Mouse (Mus musculus): ENCODE results near the gene Ndufb10. TPM values are rescaled to one million over a fixed set of nuclear protein-coding genes. Genes with fewer than 3 reads are reported as not detected.
A peak's percentile ranks its signal among the peaks of the same experiment; 100 is the strongest.

The Ndufb10 gene
- polyA plus RNA-seq, 1 experiment from 2014 or later, result 259 TPM

- H3K4me2 ChIP-seq (replicated peaks; ENCODE audit: low read depth, low read length), result no peak overlapping the region
- peaks cover 20% of the 10 kb centered on the region for H3K36me3 ChIP-seq (ENCODE audit: control insufficient read depth, insufficient read depth, low read length)
- no peak overlapping the region for H3K27ac ChIP-seq (ENCODE audit: low read length)
- no peak overlapping the region for H3K9ac ChIP-seq (replicated peaks; ENCODE audit: low read depth, low read length)
- H3K4me3 ChIP-seq (ENCODE audit: low read depth, low read length), result no peak overlapping the region
- 80% methylated on average over 7 of the region's 7 CpGs for WGBS
- H3K9me3 ChIP-seq (ENCODE audit: control insufficient read depth, low read depth, low read length), result no peaks in the 10 kb centered on the region
- ATAC-seq (ENCODE audit: insufficient number of reproducible peaks, insufficient read depth, low FRiP score, low read depth), result no peak
- no peaks in the 10 kb centered on the region for H3K27me3 ChIP-seq (ENCODE audit: control insufficient read depth, insufficient read depth, low read length)
- peaks cover 23% of the 10 kb centered on the region for H3K4me1 ChIP-seq (ENCODE audit: control insufficient read depth, insufficient read depth, low read length)
Measured at GRCm38 (mm10) chr17:24674277-24674676, 50.0 kb downstream of the Ndufb10 start.

GRCm38 (mm10) chr17:24672141-24672540 is 52.1 kb downstream of the Ndufb10 start:
- H3K4me1 ChIP-seq (ENCODE audit: control insufficient read depth, insufficient read depth, low read length), result peaks cover 29% of the 10 kb centered on the region
- H3K36me3 ChIP-seq (ENCODE audit: control insufficient read depth, insufficient read depth, low read length), result peaks cover 3% of the 10 kb centered on the region
- H3K9ac ChIP-seq (replicated peaks; ENCODE audit: low read depth, low read length), result no peak overlapping the region
- H3K9me3 ChIP-seq (ENCODE audit: control insufficient read depth, low read depth, low read length), result no peaks in the 10 kb centered on the region
- no peak for ATAC-seq (ENCODE audit: insufficient number of reproducible peaks, insufficient read depth, low FRiP score, low read depth)
- 21% methylated on average over 5 of the region's 5 CpGs for WGBS
- H3K27ac ChIP-seq (ENCODE audit: low read length), result no peak overlapping the region
- no peaks in the 10 kb centered on the region for H3K27me3 ChIP-seq (ENCODE audit: control insufficient read depth, insufficient read depth, low read length)
- peak overlapping the region; percentile 17; the same call in 1 of the 2 replicates for H3K4me2 ChIP-seq (replicated peaks; ENCODE audit: low read depth, low read length)
- no peak overlapping the region for H3K4me3 ChIP-seq (ENCODE audit: low read depth, low read length)

Other genes starting within 250 kb of the Ndufb10 start
- gene Mlst8, start 245.4 kb downstream of the Ndufb10 start, polyA plus RNA-seq (2014; fragmentation: Nextera tagmentation; extraction: Ambion mirVana), result 39.7 and 46.2 TPM in 2 replicates
- 2.7 and 3.8 TPM in 2 replicates for gene Caskin1, start 235.9 kb downstream of the Ndufb10 start, polyA plus RNA-seq (2014; fragmentation: Nextera tagmentation; extraction: Ambion mirVana)
- gene Traf7, start 196.5 kb downstream of the Ndufb10 start, polyA plus RNA-seq (2014; fragmentation: Nextera tagmentation; extraction: Ambion mirVana), result 87.6 and 97.3 TPM in 2 replicates
- 3.0 and 3.2 TPM in 2 replicates for gene Rab26, start 190.3 kb downstream of the Ndufb10 start, polyA plus RNA-seq (2014; fragmentation: Nextera tagmentation; extraction: Ambion mirVana)
- 27.3 and 35.9 TPM in 2 replicates for gene Pkd1, start 174.6 kb downstream of the Ndufb10 start, polyA plus RNA-seq (2014; fragmentation: Nextera tagmentation; extraction: Ambion mirVana)
- gene Tsc2, start 91.8 kb downstream of the Ndufb10 start, polyA plus RNA-seq (2014; fragmentation: Nextera tagmentation; extraction: Ambion mirVana), result 57.1 and 57.7 TPM in 2 replicates
- 18.1 and 19.6 TPM in 2 replicates for gene Nthl1, start 91.8 kb downstream of the Ndufb10 start, polyA plus RNA-seq (2014; fragmentation: Nextera tagmentation; extraction: Ambion mirVana)
- 44.9 and 47.7 TPM in 2 replicates for gene Slc9a3r2, start 74.2 kb downstream of the Ndufb10 start, polyA plus RNA-seq (2014; fragmentation: Nextera tagmentation; extraction: Ambion mirVana)
- gene Npw, start 66.0 kb downstream of the Ndufb10 start, polyA plus RNA-seq (2014; fragmentation: Nextera tagmentation; extraction: Ambion mirVana), result 0.42 and 0.90 TPM in 2 replicates
- 24.8 and 26.5 TPM in 2 replicates for gene Zfp598, start 54.8 kb downstream of the Ndufb10 start, polyA plus RNA-seq (2014; fragmentation: Nextera tagmentation; extraction: Ambion mirVana)
- gene Syngr3, start 34.5 kb downstream of the Ndufb10 start, polyA plus RNA-seq (2014; fragmentation: Nextera tagmentation; extraction: Ambion mirVana), result 5.6 and 6.3 TPM in 2 replicates
- 38.5 and 40.8 TPM in 2 replicates for gene Gfer, start 28.3 kb downstream of the Ndufb10 start, polyA plus RNA-seq (2014; fragmentation: Nextera tagmentation; extraction: Ambion mirVana)
- gene Noxo1, start 28.2 kb downstream of the Ndufb10 start, polyA plus RNA-seq (2014; fragmentation: Nextera tagmentation; extraction: Ambion mirVana), result 3.2 and 3.8 TPM in 2 replicates
- 67.8 and 72.1 TPM in 2 replicates for gene Tbl3, start 16.8 kb downstream of the Ndufb10 start, polyA plus RNA-seq (2014; fragmentation: Nextera tagmentation; extraction: Ambion mirVana)
- not detected in 2 replicates for gene Rnf151, start 6.4 kb downstream of the Ndufb10 start, polyA plus RNA-seq (2014; fragmentation: Nextera tagmentation; extraction: Ambion mirVana)
- 1,483 and 1,587 TPM in 2 replicates for gene Rps2, start 6.4 kb downstream of the Ndufb10 start, polyA plus RNA-seq (2014; fragmentation: Nextera tagmentation; extraction: Ambion mirVana)
- 0.26 TPM in 1 of 2 replicates, not detected in the other for gene Rpl3l, start 3.3 kb upstream of the Ndufb10 start, polyA plus RNA-seq (2014; fragmentation: Nextera tagmentation; extraction: Ambion mirVana)
- gene Msrb1, start 12.2 kb upstream of the Ndufb10 start, polyA plus RNA-seq (2014; fragmentation: Nextera tagmentation; extraction: Ambion mirVana), result 40.3 and 41.3 TPM in 2 replicates
- gene Hs3st6, start 28.5 kb upstream of the Ndufb10 start, polyA plus RNA-seq (2014; fragmentation: Nextera tagmentation; extraction: Ambion mirVana), result 1.1 and 1.5 TPM in 2 replicates
- gene Meiob, start 79.8 kb upstream of the Ndufb10 start, polyA plus RNA-seq (2014; fragmentation: Nextera tagmentation; extraction: Ambion mirVana), result not detected in 2 replicates
- gene Hagh, start 115.7 kb upstream of the Ndufb10 start, polyA plus RNA-seq (2014; fragmentation: Nextera tagmentation; extraction: Ambion mirVana), result 31.7 and 35.2 TPM in 2 replicates
- 21.6 and 26.0 TPM in 2 replicates for gene Fahd1, start 125.9 kb upstream of the Ndufb10 start, polyA plus RNA-seq (2014; fragmentation: Nextera tagmentation; extraction: Ambion mirVana)
- gene Igfals, start 141.5 kb upstream of the Ndufb10 start, polyA plus RNA-seq (2014; fragmentation: Nextera tagmentation; extraction: Ambion mirVana), result 1.1 and 1.5 TPM in 2 replicates
- gene Nubp2, start 161.9 kb upstream of the Ndufb10 start, polyA plus RNA-seq (2014; fragmentation: Nextera tagmentation; extraction: Ambion mirVana), result 48.1 and 49.0 TPM in 2 replicates
- gene Spsb3, start 162.2 kb upstream of the Ndufb10 start, polyA plus RNA-seq (2014; fragmentation: Nextera tagmentation; extraction: Ambion mirVana), result 32.9 and 36.4 TPM in 2 replicates
- 18.9 and 27.8 TPM in 2 replicates for gene Eme2, start 170.6 kb upstream of the Ndufb10 start, polyA plus RNA-seq (2014; fragmentation: Nextera tagmentation; extraction: Ambion mirVana)
- 84.7 and 85.6 TPM in 2 replicates for gene Mrps34, start 170.6 kb upstream of the Ndufb10 start, polyA plus RNA-seq (2014; fragmentation: Nextera tagmentation; extraction: Ambion mirVana)
- gene Nme3, start 172.0 kb upstream of the Ndufb10 start, polyA plus RNA-seq (2014; fragmentation: Nextera tagmentation; extraction: Ambion mirVana), result 72.7 and 76.7 TPM in 2 replicates
- 40.9 and 42.9 TPM in 2 replicates for gene Mapk8ip3, start 212.5 kb upstream of the Ndufb10 start, polyA plus RNA-seq (2014; fragmentation: Nextera tagmentation; extraction: Ambion mirVana)
- 139 and 150 TPM in 2 replicates for gene Jpt2, start 236.2 kb upstream of the Ndufb10 start, polyA plus RNA-seq (2014; fragmentation: Nextera tagmentation; extraction: Ambion mirVana)